Mouse (Mus musculus) urinary bladder, postnatal 36 days (tissue): ENCODE measurements around the gene Satb1.

ENCODE experiments used
- DNase-seq, 2 experiments: peaks; one replicate each; pipeline ENCODE4 v3.0.0; 2022; ENCODE audit warnings: low spot score in 2 of 2, mixed read lengths in 1 of 2

Gene Satb1

DNA sequence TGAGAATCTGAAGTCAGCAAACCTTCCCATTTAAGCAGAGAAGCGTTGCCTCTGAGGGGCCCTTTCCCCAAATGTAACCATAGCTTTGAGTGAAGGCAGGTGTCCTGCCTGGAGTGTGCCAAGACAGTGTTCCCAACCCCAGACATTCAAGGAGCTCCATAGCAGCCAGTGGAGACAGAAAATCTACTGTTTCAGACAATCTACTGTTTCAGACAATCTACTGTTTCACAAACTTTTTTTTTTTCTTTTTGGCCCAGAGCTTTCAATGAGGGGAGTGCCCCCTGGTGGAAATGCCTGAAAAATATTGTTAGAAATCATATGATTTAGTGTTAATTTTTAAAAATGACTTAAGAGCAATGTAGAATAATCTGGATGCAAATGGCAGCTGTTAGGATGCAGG lies 55.3 kb downstream of the Satb1 start:
- peak; percentile 10 to 11 for DNase-seq

DNA sequence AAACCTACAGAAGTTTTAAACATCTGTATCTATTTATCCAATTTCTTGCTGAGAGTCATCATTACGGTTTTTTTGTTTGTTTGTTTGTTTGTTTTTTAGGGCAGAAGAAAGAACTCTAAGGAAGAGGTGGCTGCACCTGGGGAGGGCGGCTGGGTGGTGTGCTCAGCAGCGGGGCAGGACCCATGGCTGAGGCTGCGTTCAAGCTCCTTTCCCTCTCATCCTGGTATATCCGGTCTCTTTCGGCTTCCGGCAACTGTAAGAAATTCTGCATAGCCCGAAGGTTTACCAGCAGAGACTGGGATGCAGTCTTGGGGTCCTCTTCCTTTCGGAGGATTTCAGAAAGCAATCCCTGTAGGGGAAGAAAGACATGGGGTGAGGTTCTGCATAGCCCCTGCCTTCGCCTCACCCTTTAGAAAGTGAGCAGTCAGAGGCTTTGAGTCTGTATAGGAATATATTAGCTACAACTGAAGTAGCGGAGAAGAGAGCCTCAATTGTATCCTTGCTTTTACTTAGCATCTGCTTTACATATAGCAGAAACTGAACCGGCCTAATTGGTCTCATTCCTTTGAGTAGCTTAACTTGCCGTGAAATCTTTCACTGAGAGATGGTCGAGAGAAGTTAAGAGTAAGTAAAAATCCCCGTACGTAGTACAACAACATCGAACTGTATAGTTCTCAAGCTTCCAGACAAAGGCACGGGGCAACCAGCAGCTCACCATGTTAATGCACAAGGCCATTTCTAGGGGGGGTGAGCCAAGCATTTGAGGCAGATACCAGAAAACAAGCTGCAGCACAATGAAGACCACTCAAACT lies 57.8 kb downstream of the Satb1 start:
- no peak for DNase-seq

DNA sequence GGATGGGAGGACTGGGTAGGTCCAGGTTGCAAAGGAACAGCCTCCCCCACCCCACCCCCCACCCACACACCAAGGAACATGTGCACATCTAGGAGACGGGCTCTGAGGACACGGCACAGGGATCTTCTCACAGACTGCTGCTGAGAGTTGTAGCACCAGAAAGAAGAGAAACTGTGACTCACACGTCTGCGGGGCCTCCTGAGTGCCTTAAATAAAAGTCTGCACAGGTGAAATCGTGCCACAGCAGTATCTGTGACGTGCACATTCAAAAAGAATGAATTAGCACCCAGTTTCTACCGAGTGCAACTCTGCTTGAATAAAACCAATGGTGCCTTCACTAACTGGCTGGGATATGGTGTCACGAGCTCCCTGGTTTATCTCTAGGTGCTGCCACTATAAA lies 69.5 kb downstream of the Satb1 start:
- DNase-seq, result no peak

DNA sequence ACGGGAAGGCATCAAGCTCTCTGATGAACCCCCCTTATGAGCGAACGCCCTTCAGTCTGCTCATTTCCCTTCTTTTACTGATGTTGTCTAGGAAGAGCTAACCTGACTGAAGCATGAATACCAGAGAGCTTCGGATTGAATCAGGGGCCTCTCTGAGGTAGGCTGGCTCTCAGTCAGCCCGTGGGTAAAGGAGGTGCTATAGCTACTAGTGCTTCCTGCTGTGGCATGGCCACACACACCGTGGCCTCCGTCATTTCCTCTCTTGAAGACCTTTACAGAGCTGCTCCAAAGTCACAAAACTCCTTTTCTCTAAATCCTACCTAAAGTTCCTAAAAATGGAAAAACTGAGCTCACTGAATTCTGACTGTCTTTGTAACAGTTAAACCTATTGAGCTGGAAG lies 70.6 kb downstream of the Satb1 start:
- no peak for DNase-seq

DNA sequence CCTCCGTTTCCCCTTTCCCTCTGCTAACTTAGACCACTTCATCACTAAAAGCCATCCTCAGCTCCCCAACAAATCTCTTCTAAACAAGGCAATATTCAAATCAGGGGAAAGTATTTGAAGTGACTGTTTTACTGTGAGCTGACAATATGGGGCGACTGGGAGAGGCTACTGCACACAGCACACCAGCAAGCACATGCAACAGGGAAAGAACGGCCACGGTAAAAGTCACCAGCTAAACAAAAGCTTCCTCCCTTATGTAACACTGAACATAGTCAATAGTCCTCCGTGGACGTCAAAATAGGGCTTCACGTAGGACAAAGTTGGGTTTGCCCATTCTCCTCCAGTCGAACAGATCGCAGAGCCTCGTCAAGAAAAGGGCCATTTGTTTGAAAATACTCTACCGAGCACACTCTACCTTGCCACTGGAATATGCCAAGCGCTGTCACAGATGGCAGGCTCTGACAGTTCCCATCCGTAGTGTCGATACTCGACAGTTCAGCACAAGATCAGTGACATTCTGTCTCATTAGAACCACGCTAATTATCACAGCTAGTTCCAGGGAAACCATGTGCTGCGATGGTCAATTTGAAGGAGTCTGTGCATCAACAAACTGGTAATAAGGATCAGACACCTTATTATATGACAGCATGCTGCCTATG lies 72.0 kb downstream of the Satb1 start:
- DNase-seq, result no peak

DNA sequence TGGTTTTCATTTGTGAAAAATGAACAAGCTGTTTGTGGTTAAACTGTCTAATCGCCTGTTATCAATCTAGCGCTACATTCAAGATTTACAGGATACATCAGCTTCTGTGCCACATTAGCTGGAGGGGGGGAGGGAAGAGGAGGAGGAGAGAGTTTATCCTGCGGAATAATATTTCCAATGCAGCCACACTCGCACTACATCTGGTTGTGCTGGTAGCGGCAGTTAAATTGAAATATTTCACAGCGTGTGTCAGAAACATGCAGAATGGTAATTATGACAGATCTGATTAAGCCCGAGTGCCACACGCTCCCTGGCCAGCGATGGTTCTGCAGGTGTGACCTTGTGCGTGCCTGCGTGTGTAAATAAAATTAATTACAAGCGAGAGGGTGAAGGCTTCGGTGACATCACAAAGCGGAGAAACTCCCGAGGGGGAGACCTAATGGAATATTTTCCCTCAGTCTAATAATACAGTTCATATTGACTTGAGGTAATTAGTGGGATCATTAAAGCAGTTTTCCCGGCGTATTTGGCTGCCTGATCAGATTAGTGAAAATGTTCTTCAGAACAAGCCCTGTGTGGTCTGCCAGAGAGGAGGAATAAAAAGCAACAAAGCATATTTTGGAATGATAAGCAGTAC lies 72.7 kb downstream of the Satb1 start:
- no peak for DNase-seq

DNA sequence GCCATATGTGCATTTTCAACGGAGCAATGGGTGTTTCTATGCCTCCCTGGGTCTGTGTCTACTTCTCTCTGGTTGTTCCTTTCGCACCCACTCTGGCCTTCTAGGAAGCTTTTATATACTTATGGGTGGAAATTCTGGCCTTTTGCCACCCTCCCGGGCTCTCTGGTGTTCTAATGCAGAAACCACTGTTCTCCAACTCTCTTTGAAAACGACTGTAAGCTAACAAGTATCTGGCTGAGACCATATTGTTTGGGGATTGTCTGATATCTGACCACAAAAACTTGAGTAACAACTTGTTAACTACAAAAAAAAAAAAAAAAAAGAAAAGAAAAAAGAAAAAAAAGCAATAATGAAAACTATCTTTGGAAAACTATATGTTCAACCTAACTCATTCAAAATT lies 73.6 kb downstream of the Satb1 start:
- no peak for DNase-seq

DNA sequence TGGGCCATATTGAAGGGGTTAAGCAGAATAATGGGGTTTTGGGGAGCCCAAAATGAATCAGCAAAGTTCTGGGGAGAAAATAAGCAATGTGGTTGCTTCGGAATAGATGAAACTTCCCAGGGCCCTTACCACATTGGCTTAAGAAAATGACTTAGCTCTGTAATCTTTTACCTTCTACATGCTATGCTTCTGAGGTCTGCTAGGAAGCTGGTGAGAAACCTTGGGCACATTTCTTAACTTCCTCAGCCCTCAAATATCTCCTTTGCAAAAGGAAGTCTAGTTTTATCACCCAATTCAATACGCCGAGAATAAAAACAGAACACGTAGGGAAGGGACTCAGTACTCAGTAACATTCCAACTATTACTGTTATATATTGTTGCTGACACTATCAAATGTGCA lies 80.9 kb downstream of the Satb1 start:
- no peak for DNase-seq

DNA sequence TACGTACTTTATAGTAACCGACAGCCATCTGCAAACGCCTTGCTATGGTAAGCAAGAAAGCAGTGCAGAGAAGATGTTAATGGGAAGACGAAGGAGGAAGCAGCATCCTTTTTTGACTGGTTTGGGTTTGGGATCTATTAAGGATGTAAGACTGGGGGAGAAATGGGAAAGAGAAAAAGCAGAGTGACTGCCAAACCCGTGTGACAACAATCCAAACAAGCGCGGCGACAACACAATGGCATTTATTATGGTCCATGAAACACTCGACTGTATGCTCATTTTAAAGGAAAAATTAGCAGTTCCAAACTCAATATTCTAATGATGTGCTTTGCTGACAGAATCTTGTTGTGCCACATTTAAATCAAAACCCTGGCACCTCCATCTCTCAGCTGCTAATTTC lies 85.9 kb downstream of the Satb1 start:
- DNase-seq, result no peak

DNA sequence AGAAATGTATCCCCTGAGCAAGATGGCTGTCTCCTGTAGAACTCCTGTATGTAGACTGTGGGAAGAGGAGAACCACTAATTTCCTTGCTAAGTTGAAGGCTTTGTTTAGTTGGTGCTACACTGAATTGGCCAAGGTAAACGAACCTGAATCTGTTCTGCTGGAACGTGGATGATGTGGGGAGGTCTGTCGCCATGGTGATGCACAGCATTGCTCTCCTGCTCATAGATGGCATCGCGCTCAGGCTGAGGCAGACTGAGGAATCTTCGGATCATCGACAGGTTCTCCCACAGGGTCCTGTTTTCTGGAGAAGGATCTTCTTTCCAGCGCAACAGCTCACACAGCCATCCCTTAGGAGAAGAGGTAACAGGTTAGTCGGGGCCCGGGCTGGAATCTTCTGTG lies 90.6 kb downstream of the Satb1 start:
- DNase-seq, result no peak

DNA sequence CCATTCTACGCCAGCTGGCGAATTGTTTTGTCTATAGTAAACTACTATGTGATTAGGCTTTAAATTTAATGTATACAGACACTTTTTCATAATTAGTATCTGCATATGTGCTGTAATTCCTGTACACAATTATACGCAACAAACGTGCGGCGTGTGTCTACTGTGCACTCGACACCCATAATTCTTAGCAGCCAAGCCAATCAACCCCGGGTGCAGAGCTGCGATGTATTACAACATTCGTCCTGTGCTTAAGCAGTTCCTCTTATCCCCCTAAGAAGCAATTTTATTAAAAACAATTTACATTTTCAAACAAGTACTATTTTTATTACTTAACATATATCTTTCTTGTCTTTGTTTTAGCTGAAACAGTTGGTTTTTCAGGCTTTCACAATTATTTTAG lies 92.0 kb downstream of the Satb1 start:
- DNase-seq, result no peak

DNA sequence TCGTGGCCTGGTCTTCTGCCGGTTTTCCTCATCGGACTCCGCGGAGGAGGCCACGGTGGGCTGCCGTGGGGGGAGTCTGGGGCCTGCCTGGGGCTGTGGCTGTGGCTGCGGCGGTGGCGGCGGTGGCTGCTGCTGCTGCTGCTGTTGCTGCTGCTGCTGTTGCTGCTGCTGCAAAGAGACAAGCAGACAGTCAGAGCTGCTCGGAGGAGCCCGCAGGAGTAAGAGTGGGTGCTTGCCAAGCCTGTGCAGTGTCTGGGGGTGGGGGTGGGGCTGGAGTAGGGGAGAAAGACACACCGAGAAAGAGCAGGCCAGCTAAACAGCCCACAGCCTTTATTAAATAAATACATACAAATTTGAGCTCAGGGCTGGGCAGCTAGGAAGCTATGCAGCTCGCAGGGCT lies 92.8 kb downstream of the Satb1 start:
- DNase-seq, result no peak

DNA sequence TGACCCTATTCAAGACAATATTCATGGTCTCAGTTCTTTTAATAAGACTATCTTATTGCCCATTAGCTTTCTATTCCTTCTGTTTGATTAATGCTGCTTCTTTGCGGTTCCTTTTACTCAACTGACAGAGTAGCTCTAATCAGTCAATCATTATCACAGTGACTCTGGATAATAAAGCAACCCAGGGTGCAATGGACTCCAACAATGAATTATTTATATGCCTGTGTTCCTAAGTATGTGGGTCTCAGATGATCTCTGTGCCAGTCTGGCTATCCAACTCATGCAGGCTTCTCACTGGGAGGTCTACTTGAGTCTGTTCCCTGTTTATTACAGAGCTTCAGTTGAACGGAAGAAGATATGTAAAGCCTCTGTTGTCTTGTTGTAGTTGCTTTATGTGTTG lies 108.6 kb downstream of the Satb1 start:
- no peak for DNase-seq

DNA sequence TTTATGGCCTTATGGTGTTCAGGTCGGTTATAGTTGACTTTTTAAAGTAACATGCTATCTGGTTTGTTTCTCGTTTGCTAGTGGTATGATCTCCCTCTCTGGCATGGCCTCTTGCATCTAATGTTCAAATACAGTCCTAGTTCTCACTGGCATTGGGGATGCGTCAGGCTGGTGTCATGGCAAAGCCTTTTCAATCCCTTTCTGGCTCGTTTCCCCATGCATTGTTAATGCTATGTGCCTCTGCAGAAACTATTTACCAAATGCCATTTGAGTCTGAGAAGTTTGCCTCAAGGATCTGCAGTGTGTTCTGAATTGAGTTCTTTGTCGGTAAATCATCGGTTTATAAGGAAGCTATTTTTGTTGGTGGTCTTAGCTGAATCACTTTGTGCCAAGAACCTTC lies 137.4 kb downstream of the Satb1 start:
- DNase-seq, result no peak

DNA sequence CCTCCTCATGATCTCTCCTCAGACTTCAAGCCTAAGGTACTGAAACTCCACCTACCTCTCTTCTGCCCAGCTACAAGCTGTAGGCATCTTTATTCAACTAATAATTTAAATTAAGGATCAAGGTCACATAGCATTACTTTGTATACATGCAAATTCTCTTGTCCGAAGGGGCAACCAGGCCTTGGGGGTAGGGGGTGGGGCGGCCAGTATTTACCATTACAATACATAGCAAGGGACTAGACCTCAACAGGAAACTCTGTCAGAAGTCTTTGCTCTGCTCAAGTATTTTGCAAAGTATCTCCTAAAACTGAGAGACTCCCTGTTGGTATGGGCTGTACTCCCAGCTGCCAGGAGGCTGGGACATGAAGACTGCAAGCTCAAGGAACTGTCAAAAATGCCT lies 137.8 kb downstream of the Satb1 start:
- DNase-seq, result no peak

DNA sequence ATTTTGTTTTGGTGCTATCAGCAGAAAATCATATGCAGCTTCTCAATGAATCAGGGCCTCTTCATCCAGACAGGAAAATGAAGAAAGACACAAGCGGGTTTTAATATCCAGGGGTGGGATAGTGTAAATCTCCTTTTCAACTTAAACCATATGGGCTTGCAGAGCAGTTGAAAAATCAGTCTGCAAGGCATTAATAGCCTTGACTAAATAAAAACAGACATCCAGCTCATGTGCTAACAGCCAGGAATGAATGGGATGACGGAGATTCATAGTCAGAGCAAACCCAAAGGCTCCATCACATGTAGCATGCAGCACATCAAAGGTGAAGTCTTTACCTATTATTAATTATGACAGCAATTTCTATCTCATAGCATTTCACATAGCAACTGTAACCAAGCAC lies 142.6 kb downstream of the Satb1 start:
- no peak for DNase-seq

DNA sequence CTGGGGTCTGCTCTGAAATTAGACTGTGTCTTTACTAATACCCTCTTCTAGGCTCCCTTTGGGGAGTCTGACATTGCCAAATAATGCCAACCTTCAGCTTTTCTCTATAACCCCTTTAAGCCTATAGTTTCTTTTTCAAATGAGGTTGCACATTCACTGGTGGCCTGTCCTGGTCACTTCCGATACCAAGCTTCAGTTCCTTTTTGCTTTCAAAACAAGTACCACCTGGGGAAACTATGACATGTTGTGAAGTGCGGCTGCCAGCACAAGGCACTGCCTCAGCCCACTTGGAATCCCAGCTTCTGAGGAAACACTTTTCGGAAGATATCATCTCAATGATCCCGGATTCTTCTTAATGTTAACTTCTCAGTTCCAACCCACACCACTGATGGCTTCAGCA lies 145.9 kb downstream of the Satb1 start:
- no peak for DNase-seq
